Mouse (Mus musculus): ENCODE measurements around the gene Olfr639. TPM values are rescaled to one million over a fixed set of nuclear protein-coding genes. Genes with fewer than 3 reads are reported as not detected.
"Not testable (repeated sequence)": the region's sequence is repeated elsewhere in the genome, so short reads cannot be mapped to it uniquely, and the experiment has no call there.

Olfr639 gene
- polyA plus RNA-seq, 1 experiment from 2014 or later, result not detected

- H3K4me2 ChIP-seq, result no peak overlapping the region
- no peaks in the 10 kb centered on the region for H3K36me3 ChIP-seq
- no peak overlapping the region for H3K4me3 ChIP-seq
- no peaks in the 10 kb centered on the region for H3K27me3 ChIP-seq (replicated peaks)
- H3K4me1 ChIP-seq, result no peaks in the 10 kb centered on the region
- H3K9me3 ChIP-seq, result no peaks in the 10 kb centered on the region
- 50% methylated on average over 1 of the region's 1 CpGs for WGBS
- no peak overlapping the region for H3K9ac ChIP-seq
- no peak for ATAC-seq (ENCODE audit: extremely low read depth, insufficient number of reproducible peaks, low FRiP score, low TSS enrichment)
- H3K27ac ChIP-seq (replicated peaks), result no peak overlapping the region
Observed at GRCm38 (mm10) chr7:103971782-103972181, 45.3 kb downstream of the Olfr639 start.

- no peak within 1 kb of the TSS for H3K27ac ChIP-seq (replicated peaks)
- no peaks in the 10 kb centered on the region for H3K4me1 ChIP-seq
- H3K4me2 ChIP-seq, result no peak within 1 kb of the TSS
- H3K9ac ChIP-seq, result no peak within 1 kb of the TSS
- H3K27me3 ChIP-seq (replicated peaks), result no peaks in the 10 kb centered on the region
- H3K4me3 ChIP-seq, result no peak within 1 kb of the TSS
- WGBS, result 55% methylated on average over 1 of the region's 1 CpGs
- no peak for ATAC-seq (ENCODE audit: extremely low read depth, insufficient number of reproducible peaks, low FRiP score, low TSS enrichment)
- H3K36me3 ChIP-seq, result no peaks in the 10 kb centered on the region
- no peaks in the 10 kb centered on the region for H3K9me3 ChIP-seq
Observed at GRCm38 (mm10) chr7:103970852-103971251, 46.3 kb downstream of the Olfr639 start, which contains the start of gene Olfr635. Gene Olfr635 (plus strand): TSS chr7:103971152.

- not testable (repeated sequence) for H3K4me3 ChIP-seq; H3K27me3 ChIP-seq (replicated peaks); H3K9me3 ChIP-seq; ATAC-seq (ENCODE audit: extremely low read depth, insufficient number of reproducible peaks, low FRiP score, low TSS enrichment); H3K36me3 ChIP-seq; H3K27ac ChIP-seq (replicated peaks); H3K9ac ChIP-seq; H3K4me1 ChIP-seq; H3K4me2 ChIP-seq
- WGBS, result 89% methylated on average over 22 of the region's 22 CpGs
Observed at GRCm38 (mm10) chr7:103966873-103967272, 50.2 kb downstream of the Olfr639 start.

Other genes starting within 250 kb of the Olfr639 start
- not detected in 2 replicates for gene Olfr69, start 245.7 kb downstream of the Olfr639 start, polyA plus RNA-seq (2015; fragmentation: Nextera tagmentation; extraction: Ambion mirVana)
- gene Olfr68, start 237.6 kb downstream of the Olfr639 start, polyA plus RNA-seq (2015; fragmentation: Nextera tagmentation; extraction: Ambion mirVana), result not detected in 2 replicates
- gene Olfr67, start 225.5 kb downstream of the Olfr639 start, polyA plus RNA-seq (2015; fragmentation: Nextera tagmentation; extraction: Ambion mirVana), result not detected in 2 replicates
- gene Hbb-bt, start 203.3 kb downstream of the Olfr639 start, polyA plus RNA-seq (2015; fragmentation: Nextera tagmentation; extraction: Ambion mirVana), result 7,919 and 10,944 TPM in 2 replicates
- 15,930 and 21,711 TPM in 2 replicates for gene Hbb-bs, start 189.2 kb downstream of the Olfr639 start, polyA plus RNA-seq (2015; fragmentation: Nextera tagmentation; extraction: Ambion mirVana)
- gene Hbb-bh2, start 176.8 kb downstream of the Olfr639 start, polyA plus RNA-seq (2015; fragmentation: Nextera tagmentation; extraction: Ambion mirVana), result not detected in 2 replicates
- gene Hbb-bh1, start 174.1 kb downstream of the Olfr639 start, polyA plus RNA-seq (2015; fragmentation: Nextera tagmentation; extraction: Ambion mirVana), result 230 and 536 TPM in 2 replicates
- 25,617 and 43,684 TPM in 2 replicates for gene Hbb-y, start 164.1 kb downstream of the Olfr639 start, polyA plus RNA-seq (2015; fragmentation: Nextera tagmentation; extraction: Ambion mirVana)
- not detected in 2 replicates for gene Olfr66, start 131.1 kb downstream of the Olfr639 start, polyA plus RNA-seq (2015; fragmentation: Nextera tagmentation; extraction: Ambion mirVana)
- gene Olfr64, start 122.8 kb downstream of the Olfr639 start, polyA plus RNA-seq (2015; fragmentation: Nextera tagmentation; extraction: Ambion mirVana), result not detected in 2 replicates
- gene Olfr65, start 113.8 kb downstream of the Olfr639 start, polyA plus RNA-seq (2015; fragmentation: Nextera tagmentation; extraction: Ambion mirVana), result not detected in 2 replicates
- gene Olfr631, start 88.5 kb downstream of the Olfr639 start, polyA plus RNA-seq (2015; fragmentation: Nextera tagmentation; extraction: Ambion mirVana), result not detected in 2 replicates
- gene Olfr632, start 83.0 kb downstream of the Olfr639 start, polyA plus RNA-seq (2015; fragmentation: Nextera tagmentation; extraction: Ambion mirVana), result not detected in 2 replicates
- not detected in 2 replicates for gene Olfr633, start 72.9 kb downstream of the Olfr639 start, polyA plus RNA-seq (2015; fragmentation: Nextera tagmentation; extraction: Ambion mirVana)
- gene Olfr635, start 46.2 kb downstream of the Olfr639 start, polyA plus RNA-seq (2015; fragmentation: Nextera tagmentation; extraction: Ambion mirVana), result not detected in 2 replicates
- not detected in 2 replicates for gene Olfr638, start 18.6 kb downstream of the Olfr639 start, polyA plus RNA-seq (2015; fragmentation: Nextera tagmentation; extraction: Ambion mirVana)
- not detected in 2 replicates for gene Olfr640, start 8.3 kb upstream of the Olfr639 start, polyA plus RNA-seq (2015; fragmentation: Nextera tagmentation; extraction: Ambion mirVana)
- gene Olfr641, start 18.1 kb upstream of the Olfr639 start, polyA plus RNA-seq (2015; fragmentation: Nextera tagmentation; extraction: Ambion mirVana), result not detected in 2 replicates
- not detected in 2 replicates for gene Olfr642, start 35.4 kb upstream of the Olfr639 start, polyA plus RNA-seq (2015; fragmentation: Nextera tagmentation; extraction: Ambion mirVana)
- not detected in 2 replicates for gene 4930516K23Rik, start 44.1 kb upstream of the Olfr639 start, polyA plus RNA-seq (2015; fragmentation: Nextera tagmentation; extraction: Ambion mirVana)
- not detected in 2 replicates for gene Olfr644, start 54.6 kb upstream of the Olfr639 start, polyA plus RNA-seq (2015; fragmentation: Nextera tagmentation; extraction: Ambion mirVana)
- not detected in 2 replicates for gene Olfr645, start 68.2 kb upstream of the Olfr639 start, polyA plus RNA-seq (2015; fragmentation: Nextera tagmentation; extraction: Ambion mirVana)
- not detected in 2 replicates for gene Olfr646, start 87.6 kb upstream of the Olfr639 start, polyA plus RNA-seq (2015; fragmentation: Nextera tagmentation; extraction: Ambion mirVana)
- not detected in 2 replicates for gene Ubqln5, start 112.5 kb upstream of the Olfr639 start, polyA plus RNA-seq (2015; fragmentation: Nextera tagmentation; extraction: Ambion mirVana)
- gene Olfr643, start 120.1 kb upstream of the Olfr639 start, polyA plus RNA-seq (2015; fragmentation: Nextera tagmentation; extraction: Ambion mirVana), result not detected in 2 replicates
- not detected in 2 replicates for gene Ubqln3, start 126.0 kb upstream of the Olfr639 start, polyA plus RNA-seq (2015; fragmentation: Nextera tagmentation; extraction: Ambion mirVana)
- gene Ubqlnl, start 133.3 kb upstream of the Olfr639 start, polyA plus RNA-seq (2015; fragmentation: Nextera tagmentation; extraction: Ambion mirVana), result not detected in 2 replicates
- not detected in 2 replicates for gene Olfm5, start 147.5 kb upstream of the Olfr639 start, polyA plus RNA-seq (2015; fragmentation: Nextera tagmentation; extraction: Ambion mirVana)
- 0.12 and 0.19 TPM in 2 replicates for gene Olfr648, start 166.1 kb upstream of the Olfr639 start, polyA plus RNA-seq (2015; fragmentation: Nextera tagmentation; extraction: Ambion mirVana)
- not detected in 2 replicates for gene Olfr649, start 178.7 kb upstream of the Olfr639 start, polyA plus RNA-seq (2015; fragmentation: Nextera tagmentation; extraction: Ambion mirVana)
- gene Trim6, start 201.5 kb upstream of the Olfr639 start, polyA plus RNA-seq (2015; fragmentation: Nextera tagmentation; extraction: Ambion mirVana), result 2.8 TPM in 2 replicates
- gene Trim34a, start 227.2 kb upstream of the Olfr639 start, polyA plus RNA-seq (2015; fragmentation: Nextera tagmentation; extraction: Ambion mirVana), result 2.1 and 2.4 TPM in 2 replicates

Data from heart, embryonic 13.5 days (tissue).